Mouse (Mus musculus) stomach, embryonic 15.5 days (tissue): ENCODE measurements at regions not wholly inside any gene's neighbourhood (a gene's known extent, or its start where the extent isn't known, plus 50 kb on each side); places are given as distances from the start of the nearest gene placed in this dataset.

ENCODE experiments used
- ATAC-seq: fragments of 200-750 bp; cut with Nextera tagmentation; 2 replicates; pipeline ENCODE4 v1.8.0; 2017; ENCODE audit warnings: low read depth, moderate number of reproducible peaks, moderate TSS enrichment; ENCODE audit not compliant: insufficient read depth, low FRiP score
- H3K27ac ChIP-seq: fragments of 300-500 bp; sonication (generic); 2 replicates; pipeline ENCODE4 v1.5.1; 2015; ENCODE audit warnings: mild to moderate bottlenecking, inconsistent platforms
- H3K27me3 ChIP-seq: fragments of 300-500 bp; sonication (generic); replicated peaks from 2 replicates; pipeline ENCODE4 v1.6.1; 2015; ENCODE audit warnings: inconsistent platforms
- H3K36me3 ChIP-seq: fragments of 300-500 bp; sonication (generic); 2 replicates; pipeline ENCODE4 v1.6.1; 2015; ENCODE audit warnings: inconsistent platforms
- H3K4me1 ChIP-seq: fragments of 300-500 bp; sonication (generic); 2 replicates; pipeline ENCODE4 v1.6.1; 2015; ENCODE audit warnings: inconsistent platforms
- H3K4me2 ChIP-seq: fragments of 300-500 bp; sonication (generic); 2 replicates; pipeline ENCODE4 v1.6.1; 2015; ENCODE audit warnings: mild to moderate bottlenecking, inconsistent platforms
- H3K4me3 ChIP-seq: fragments of 300-500 bp; sonication (generic); replicated peaks from 2 replicates; pipeline ENCODE4 v1.5.1; 2015; ENCODE audit warnings: inconsistent platforms
- H3K9ac ChIP-seq: fragments of 300-500 bp; sonication (generic); 2 replicates; pipeline ENCODE4 v1.6.1; 2015; ENCODE audit warnings: inconsistent platforms
- H3K9me3 ChIP-seq: fragments of 300-500 bp; sonication (generic); 2 replicates; pipeline ENCODE4 v1.6.1; 2016; ENCODE audit warnings: inconsistent platforms
- WGBS: fragments of 180-500 bp; shearing (Covaris S2); methylation state at CpG from one replicate; pipeline ENCODE4 v1.1.7; 2015; 5-methylcytosine and 5-hydroxymethylcytosine counted together

DNA sequence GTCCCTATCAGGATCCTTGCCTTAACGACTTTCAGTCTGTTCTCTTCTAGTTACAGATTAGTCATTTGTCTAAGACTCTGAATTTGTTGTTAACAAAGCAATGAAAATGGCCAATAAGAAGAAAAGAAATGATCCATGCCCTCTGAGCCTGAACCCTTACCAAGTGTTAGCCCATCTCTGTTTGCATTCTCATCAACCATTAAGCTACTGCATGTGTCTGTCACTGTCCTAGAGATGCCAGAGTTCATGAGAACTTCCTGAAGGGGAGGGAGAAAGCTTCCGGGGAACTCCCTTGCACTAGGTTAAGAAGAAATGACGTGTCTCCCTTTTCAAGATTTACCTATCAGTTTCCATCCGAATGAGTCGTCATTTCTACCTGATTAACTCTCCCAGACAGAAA, 106.7 kb upstream of the Zfp462 start:
- no peaks in the 10 kb centered on the region for H3K9me3 ChIP-seq
- no peak for ATAC-seq
- no peak overlapping the region for H3K27ac ChIP-seq
- H3K4me2 ChIP-seq: no peak overlapping the region
- no peaks in the 10 kb centered on the region for H3K4me1 ChIP-seq
- 47% methylated on average over 5 of the region's 5 CpGs for WGBS
- no peak overlapping the region for H3K9ac ChIP-seq
- no peak overlapping the region for H3K4me3 ChIP-seq
- no peaks in the 10 kb centered on the region for H3K36me3 ChIP-seq
- H3K27me3 ChIP-seq: no peaks in the 10 kb centered on the region

DNA sequence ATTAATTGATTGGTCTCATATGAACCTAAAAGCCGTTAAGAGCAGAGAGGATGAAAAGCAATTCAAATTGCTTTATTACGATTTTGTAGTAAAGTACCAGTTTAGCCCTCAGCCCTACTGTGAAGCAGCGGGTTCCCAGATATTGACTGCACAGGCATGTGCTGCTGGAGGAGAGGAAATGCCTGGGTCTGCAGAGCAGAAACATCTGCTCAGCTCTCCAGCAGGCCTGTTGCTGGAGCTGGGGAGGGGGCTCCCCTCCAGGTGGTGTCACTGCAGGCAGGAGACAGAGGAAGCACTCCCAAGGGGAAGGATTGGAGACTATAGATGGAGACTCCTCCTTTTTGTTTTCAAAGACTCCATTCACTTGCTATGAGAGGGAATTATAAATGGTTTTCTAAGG, 106.1 kb upstream of the Zfp462 start:
- no peak for ATAC-seq
- H3K4me2 ChIP-seq: no peak overlapping the region

DNA sequence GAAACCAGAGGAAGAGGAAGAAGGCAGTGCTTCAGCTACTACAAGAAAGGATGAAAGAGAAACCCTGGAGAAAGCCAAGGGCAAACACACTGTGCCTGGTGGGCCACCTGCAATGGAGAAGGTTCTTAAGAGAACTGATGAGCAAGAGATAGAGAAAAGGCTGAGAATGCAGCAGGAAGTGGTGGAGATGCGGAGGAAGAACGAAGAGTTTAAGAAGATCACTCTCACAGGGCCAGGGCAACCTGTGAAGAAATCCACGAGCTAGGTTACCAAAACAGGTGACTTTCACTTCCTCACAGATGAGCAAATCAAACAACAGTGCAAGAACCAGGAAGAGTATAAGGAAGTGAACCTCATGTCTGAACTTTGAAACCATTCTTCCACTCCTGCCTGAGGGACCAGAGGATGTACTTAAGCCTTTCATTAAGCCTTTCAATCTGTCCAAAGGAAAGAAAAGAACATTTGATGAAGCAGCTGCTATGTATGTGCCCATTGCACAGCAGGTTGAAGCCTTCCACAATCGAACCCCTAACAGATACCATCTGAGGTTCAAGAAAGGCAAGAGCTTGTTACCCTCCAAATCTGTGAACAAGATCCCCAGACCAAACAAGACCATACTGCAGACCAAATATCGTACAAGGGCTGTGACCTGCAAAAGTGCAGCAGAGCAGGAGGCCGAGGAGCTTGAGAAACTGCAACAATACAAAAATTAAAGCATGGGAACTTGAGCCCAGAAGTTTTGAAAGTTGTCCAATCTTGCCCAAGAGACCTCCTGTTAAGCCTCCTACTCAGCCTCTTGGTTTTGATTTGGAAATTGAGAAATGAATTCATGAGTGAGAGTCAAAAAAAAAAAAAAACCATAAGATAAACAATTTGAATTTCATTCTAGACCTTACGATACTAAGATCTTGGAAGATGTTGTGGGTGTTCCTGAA, 91.6 kb upstream of the Zfp462 start:
- H3K4me3 ChIP-seq: no peak overlapping the region

More for the DNA sequence above, 106.1 kb upstream of the Zfp462 start:
- H3K9me3 ChIP-seq: no peaks in the 10 kb centered on the region
- H3K4me3 ChIP-seq: no peak overlapping the region
- H3K9ac ChIP-seq: no peak overlapping the region
- H3K36me3 ChIP-seq: no peaks in the 10 kb centered on the region
- no peaks in the 10 kb centered on the region for H3K27me3 ChIP-seq
- 32% methylated on average over 3 of the region's 3 CpGs for WGBS
- H3K4me1 ChIP-seq: no peaks in the 10 kb centered on the region
- no peak overlapping the region for H3K27ac ChIP-seq

DNA sequence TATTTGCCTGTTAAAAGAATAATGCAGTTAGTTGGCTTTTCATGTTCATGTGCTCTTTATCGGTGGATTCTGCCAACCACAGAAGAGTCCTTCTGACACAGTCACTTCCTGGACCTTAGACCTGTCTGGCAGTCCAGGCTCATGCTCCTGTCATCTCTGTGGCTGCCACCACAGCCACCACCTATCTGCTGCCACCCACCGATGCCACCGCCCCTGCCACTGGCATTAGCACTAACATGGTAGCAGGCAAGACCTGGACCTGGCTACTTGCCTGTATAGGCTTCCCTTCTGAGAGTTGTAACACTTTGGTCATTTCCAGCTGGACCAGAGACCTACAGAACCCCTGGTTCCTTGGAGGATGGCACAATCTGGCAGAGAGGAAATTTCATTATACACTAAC, 86.2 kb upstream of the Zfp462 start:
- no peaks in the 10 kb centered on the region for H3K27me3 ChIP-seq
- H3K4me2 ChIP-seq: no peak overlapping the region
- H3K36me3 ChIP-seq: no peaks in the 10 kb centered on the region
- WGBS: 95% methylated on average over 3 of the region's 3 CpGs
- no peaks in the 10 kb centered on the region for H3K4me1 ChIP-seq
- no peak overlapping the region for H3K9ac ChIP-seq
- no peak for ATAC-seq
- no peak overlapping the region for H3K27ac ChIP-seq
- no peaks in the 10 kb centered on the region for H3K9me3 ChIP-seq
- H3K4me3 ChIP-seq: no peak overlapping the region

More for the DNA sequence above, 91.6 kb upstream of the Zfp462 start:
- no peak for ATAC-seq
- no peaks in the 10 kb centered on the region for H3K36me3 ChIP-seq
- WGBS: 74% methylated on average over 7 of the region's 7 CpGs
- H3K27ac ChIP-seq: no peak overlapping the region
- H3K4me2 ChIP-seq: no peak overlapping the region
- no peaks in the 10 kb centered on the region for H3K4me1 ChIP-seq
- no peak overlapping the region for H3K9ac ChIP-seq
- H3K27me3 ChIP-seq: no peaks in the 10 kb centered on the region
- no peaks in the 10 kb centered on the region for H3K9me3 ChIP-seq

DNA sequence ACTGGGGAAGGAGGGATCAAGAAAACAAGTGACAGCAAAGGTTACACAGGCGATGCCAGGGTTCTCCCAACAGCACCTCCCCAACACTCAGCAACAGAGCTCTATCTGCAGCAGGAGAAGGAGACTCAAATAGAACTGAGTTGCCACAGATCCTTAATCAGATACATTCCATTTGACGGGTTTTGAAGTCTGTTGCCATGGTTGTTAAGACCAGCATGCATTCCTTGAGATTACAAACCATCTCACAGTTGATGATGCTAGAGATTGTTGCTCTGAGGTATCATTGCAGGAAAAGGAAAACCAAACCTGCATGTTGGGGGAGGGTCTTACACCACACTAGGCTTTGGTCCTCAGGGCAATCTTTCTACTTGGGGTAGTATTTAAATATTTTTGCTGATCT, 78.8 kb upstream of the Zfp462 start:
- Histone ChIP-seq H3K9me3 (no peaks in the 10 kb centered on the region), H3K36me3 (no peaks in the 10 kb centered on the region), H3K4me2 (no peak overlapping the region), H3K27me3 (no peaks in the 10 kb centered on the region), H3K9ac (no peak overlapping the region), H3K4me1 (no peaks in the 10 kb centered on the region), H3K4me3 (no peak overlapping the region), H3K27ac (no peak overlapping the region)
- ATAC-seq: no peak
- 53% methylated on average over 2 of the region's 2 CpGs for WGBS

DNA sequence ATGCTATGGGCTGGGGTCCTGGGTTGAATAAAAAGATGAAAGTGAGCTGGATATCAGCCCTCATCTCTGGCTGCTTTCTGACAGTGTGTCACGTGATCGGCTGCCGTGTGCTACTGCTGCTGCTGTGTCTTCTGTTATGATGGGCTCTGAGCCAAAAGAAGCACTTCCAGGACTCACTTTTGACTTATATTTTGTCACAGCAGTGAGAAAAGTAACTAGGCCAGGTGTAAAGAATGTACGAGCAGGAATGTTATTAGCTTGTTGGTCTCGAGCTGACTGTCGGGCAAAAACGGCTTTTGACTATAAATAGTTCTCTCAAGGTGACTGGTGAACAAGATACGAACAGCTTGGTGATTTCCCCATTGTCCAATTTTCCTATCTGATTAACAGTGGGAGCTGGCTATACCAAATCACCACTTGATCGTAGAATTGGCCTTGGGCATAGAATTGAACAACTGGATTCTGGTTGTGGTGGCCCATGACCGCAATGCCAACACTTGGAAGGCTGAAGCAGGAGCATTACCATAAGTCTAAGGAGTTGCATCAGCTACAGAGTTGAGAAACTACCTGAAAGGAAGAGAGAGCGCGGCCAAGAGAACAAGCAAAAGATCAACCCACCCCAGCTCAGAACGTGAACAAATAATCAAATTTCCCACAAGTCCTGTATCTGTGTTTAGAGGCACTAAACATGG, 70.6 kb upstream of the Zfp462 start:
- Histone ChIP-seq H3K27me3 (no peaks in the 10 kb centered on the region), H3K4me1 (no peaks in the 10 kb centered on the region), H3K4me2 (no peak overlapping the region), H3K9me3 (no peaks in the 10 kb centered on the region), H3K9ac (no peak overlapping the region), H3K4me3 (no peak overlapping the region), H3K27ac (no peak overlapping the region), H3K36me3 (no peaks in the 10 kb centered on the region)
- no peak for ATAC-seq
- 88% methylated on average over 13 of the region's 13 CpGs for WGBS

DNA sequence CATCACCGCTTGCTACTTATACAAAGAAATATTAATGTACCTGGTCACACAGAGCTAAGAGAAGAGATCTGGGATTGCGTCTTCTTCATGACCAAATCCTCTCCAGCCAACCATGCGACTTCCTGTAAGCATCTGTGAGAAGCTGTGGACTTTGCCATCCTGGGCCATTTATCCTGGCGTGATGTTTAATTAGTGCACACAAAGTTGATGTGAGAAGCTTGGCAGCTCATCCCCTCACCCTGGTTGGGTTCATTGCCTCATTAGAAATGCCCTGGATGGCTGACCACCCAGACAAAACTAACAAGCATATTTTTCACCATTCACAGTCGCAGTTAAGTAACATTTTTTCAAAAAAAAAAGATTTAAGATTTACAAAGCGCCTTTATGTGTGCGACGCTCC, 69.3 kb upstream of the Zfp462 start:
- Histone ChIP-seq H3K4me3 (no peak overlapping the region), H3K4me1 (no peaks in the 10 kb centered on the region), H3K27ac (no peak overlapping the region), H3K9me3 (no peaks in the 10 kb centered on the region), H3K36me3 (no peaks in the 10 kb centered on the region), H3K4me2 (no peak overlapping the region), H3K9ac (no peak overlapping the region), H3K27me3 (no peaks in the 10 kb centered on the region)
- ATAC-seq: no peak
- 88% methylated on average over 8 of the region's 8 CpGs for WGBS

DNA sequence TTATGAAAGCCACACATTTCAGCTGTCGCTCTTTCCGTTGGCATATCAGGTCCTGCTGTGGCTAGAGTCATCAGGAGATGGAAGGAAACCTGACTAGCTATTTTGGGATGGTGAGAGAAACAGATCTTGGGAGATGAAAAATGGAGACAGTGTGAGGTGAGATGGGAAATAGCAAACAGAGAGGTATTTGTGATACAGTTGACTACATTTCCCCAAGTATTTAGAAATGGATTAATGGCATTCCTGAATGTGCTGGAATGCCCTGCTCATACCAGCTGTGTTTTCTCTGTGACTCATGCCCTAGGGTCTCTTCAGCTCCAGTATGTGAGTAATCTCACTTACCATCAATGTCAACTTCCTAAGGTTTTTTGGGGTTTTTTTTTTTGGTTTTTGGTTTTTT, 67.5 kb upstream of the Zfp462 start:
- Histone ChIP-seq H3K36me3 (no peaks in the 10 kb centered on the region), H3K9ac (no peak overlapping the region), H3K4me3 (no peak overlapping the region), H3K27me3 (no peaks in the 10 kb centered on the region), H3K27ac (no peak overlapping the region), H3K9me3 (no peaks in the 10 kb centered on the region), H3K4me2 (no peak overlapping the region), H3K4me1 (no peaks in the 10 kb centered on the region)
- ATAC-seq: no peak
- WGBS: 61% methylated on average over 2 of the region's 2 CpGs

DNA sequence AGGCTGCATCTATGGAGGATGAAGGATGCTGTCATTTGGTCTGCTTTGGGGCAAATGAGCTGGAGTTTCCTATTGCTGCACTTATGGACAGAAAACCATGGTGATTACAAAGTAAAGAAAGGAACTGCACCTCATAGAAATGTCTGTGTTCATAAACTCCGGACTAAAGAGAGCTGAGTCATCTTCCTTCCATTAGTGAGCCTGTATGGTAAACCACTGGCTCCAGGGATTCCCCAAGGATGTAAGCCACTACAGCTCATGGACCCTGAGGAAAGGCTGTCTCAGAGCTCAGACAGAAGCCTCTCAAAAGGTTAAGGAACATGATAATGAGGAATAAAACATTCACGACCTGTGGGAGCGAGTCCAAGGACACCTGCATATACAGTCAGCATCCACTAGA, 66.3 kb upstream of the Zfp462 start:
- Histone ChIP-seq H3K9me3 (no peaks in the 10 kb centered on the region), H3K4me2 (no peak overlapping the region), H3K27ac (no peak overlapping the region), H3K9ac (no peak overlapping the region), H3K4me1 (no peaks in the 10 kb centered on the region), H3K4me3 (no peak overlapping the region), H3K27me3 (no peaks in the 10 kb centered on the region), H3K36me3 (no peaks in the 10 kb centered on the region)
- no peak for ATAC-seq
- 71% methylated on average over 3 of the region's 3 CpGs for WGBS

DNA sequence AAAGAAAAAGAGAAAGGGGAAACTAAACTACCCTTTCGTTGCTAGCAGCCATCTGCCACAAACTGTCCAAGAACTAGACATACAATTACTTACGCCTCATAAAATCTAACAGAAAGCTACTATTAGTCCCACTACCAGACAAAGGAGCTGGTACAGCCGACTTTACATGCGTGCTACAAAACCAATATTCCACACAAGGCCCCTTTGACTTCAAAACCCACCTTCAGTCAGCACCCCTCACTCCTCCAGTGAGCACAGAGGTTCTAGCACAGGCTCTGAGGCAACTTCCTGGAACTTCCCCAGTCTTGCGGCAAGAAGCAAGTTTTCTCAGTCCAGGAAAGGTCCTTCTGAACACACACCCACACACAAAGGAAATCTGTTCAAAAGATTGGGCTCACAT, 51.6 kb upstream of the Zfp462 start:
- Histone ChIP-seq H3K4me1 (no peaks in the 10 kb centered on the region), H3K9me3 (no peaks in the 10 kb centered on the region), H3K27me3 (no peaks in the 10 kb centered on the region), H3K36me3 (no peaks in the 10 kb centered on the region), H3K4me2 (no peak overlapping the region), H3K4me3 (no peak overlapping the region), H3K27ac (no peak overlapping the region), H3K9ac (no peak overlapping the region)
- 76% methylated on average over 5 of the region's 5 CpGs for WGBS
- no peak for ATAC-seq
